Mouse (Mus musculus): ENCODE data around the gene Ice1. TPM values are rescaled to one million over a fixed set of nuclear protein-coding genes. Genes with fewer than 3 reads are reported as not detected.

Gene Ice1
- polyA plus RNA-seq (2012; rRNA removed): 82.5 and 84.8 TPM in 2 replicates

GRCm38 (mm10) chr13:70637282-70637661, at the start of gene Ice1:
Gene Ice1 (minus strand): TSS chr13:70637634.
- Histone ChIP-seq H3K27me3 (ENCODE audit: control insufficient read depth, insufficient read depth, low read length) (no peaks in the 10 kb centered on the region), H3K4me1 (ENCODE audit: control insufficient read depth, insufficient read depth, low read length) (peaks cover 6% of the 10 kb centered on the region), H3K27ac (ENCODE audit: insufficient read depth, low read length) (peak within 1 kb of the TSS; percentile 95), H3K4me3 (replicated peaks; ENCODE audit: insufficient read depth, low read depth, low read length) (peak within 1 kb of the TSS; percentile 85)
- TF ChIP-seq CTCF (IDR thresholded peaks at IDR 0.05; ENCODE audit: borderline replicate concordance, insufficient read depth, low read depth, low read length): no peak
- DNase-seq: no peak
- WGBS: under 1% methylated on average over 39 of the region's 39 CpGs

- Histone ChIP-seq H3K27me3 (ENCODE audit: control insufficient read depth, insufficient read depth, low read length) (no peaks in the 10 kb centered on the region), H3K4me3 (replicated peaks; ENCODE audit: insufficient read depth, low read depth, low read length) (no peak overlapping the region), H3K27ac (ENCODE audit: insufficient read depth, low read length) (no peak overlapping the region), H3K4me1 (ENCODE audit: control insufficient read depth, insufficient read depth, low read length) (no peaks in the 10 kb centered on the region)
- WGBS: 90% methylated on average over 5 of the region's 5 CpGs
- DNase-seq: no peak
- TF ChIP-seq POLR2A (IDR thresholded peaks at IDR 0.05; ENCODE audit: borderline replicate concordance, insufficient read depth, low read length): no peak
- no peak for TF ChIP-seq CTCF (IDR thresholded peaks at IDR 0.05; ENCODE audit: borderline replicate concordance, insufficient read depth, low read depth, low read length)
These were observed 48.4 kb upstream of the Ice1 start for GRCm38 (mm10) chr13:70685825-70686224.

GRCm38 (mm10) chr13:70684976-70685609, 47.7 kb upstream of the Ice1 start:
- no peak for TF ChIP-seq CTCF (IDR thresholded peaks at IDR 0.05; ENCODE audit: borderline replicate concordance, insufficient read depth, low read depth, low read length)
- TF ChIP-seq POLR2A (IDR thresholded peaks at IDR 0.05; ENCODE audit: borderline replicate concordance, insufficient read depth, low read length): no peak
- Histone ChIP-seq H3K27me3 (ENCODE audit: control insufficient read depth, insufficient read depth, low read length) (no peaks in the 10 kb centered on the region), H3K4me1 (ENCODE audit: control insufficient read depth, insufficient read depth, low read length) (no peaks in the 10 kb centered on the region), H3K27ac (ENCODE audit: insufficient read depth, low read length) (no peak overlapping the region), H3K4me3 (replicated peaks; ENCODE audit: insufficient read depth, low read depth, low read length) (no peak overlapping the region)
- 73% methylated on average over 7 of the region's 7 CpGs for WGBS
- no peak for DNase-seq

- no peak overlapping the region for H3K27ac ChIP-seq (ENCODE audit: insufficient read depth, low read length)
- DNase-seq: no peak
- H3K27me3 ChIP-seq (ENCODE audit: control insufficient read depth, insufficient read depth, low read length): no peaks in the 10 kb centered on the region
- H3K4me3 ChIP-seq (replicated peaks; ENCODE audit: insufficient read depth, low read depth, low read length): no peak overlapping the region
- no peak for TF ChIP-seq CTCF (IDR thresholded peaks at IDR 0.05; ENCODE audit: borderline replicate concordance, insufficient read depth, low read depth, low read length)
- TF ChIP-seq POLR2A (IDR thresholded peaks at IDR 0.05; ENCODE audit: borderline replicate concordance, insufficient read depth, low read length): no peak
- 89% methylated on average over 7 of the region's 7 CpGs for WGBS
- H3K4me1 ChIP-seq (ENCODE audit: control insufficient read depth, insufficient read depth, low read length): no peaks in the 10 kb centered on the region
These were observed 44.2 kb upstream of the Ice1 start for GRCm38 (mm10) chr13:70681411-70682183.

GRCm38 (mm10) chr13:70680316-70680715, 42.9 kb upstream of the Ice1 start:
- no peak for TF ChIP-seq POLR2A (IDR thresholded peaks at IDR 0.05; ENCODE audit: borderline replicate concordance, insufficient read depth, low read length)
- TF ChIP-seq CTCF (IDR thresholded peaks at IDR 0.05; ENCODE audit: borderline replicate concordance, insufficient read depth, low read depth, low read length): no peak

GRCm38 (mm10) chr13:70677689-70678088, 40.3 kb upstream of the Ice1 start:
- no peak overlapping the region for H3K4me3 ChIP-seq (replicated peaks; ENCODE audit: insufficient read depth, low read depth, low read length)
- no peak for DNase-seq
- H3K27me3 ChIP-seq (ENCODE audit: control insufficient read depth, insufficient read depth, low read length): no peaks in the 10 kb centered on the region
- TF ChIP-seq CTCF (IDR thresholded peaks at IDR 0.05; ENCODE audit: borderline replicate concordance, insufficient read depth, low read depth, low read length): no peak
- no peak for TF ChIP-seq POLR2A (IDR thresholded peaks at IDR 0.05; ENCODE audit: borderline replicate concordance, insufficient read depth, low read length)
- H3K4me1 ChIP-seq (ENCODE audit: control insufficient read depth, insufficient read depth, low read length): peaks cover 6% of the 10 kb centered on the region; the same call in 1 of the 2 replicates
- no peak overlapping the region for H3K27ac ChIP-seq (ENCODE audit: insufficient read depth, low read length)
- 91% methylated on average over 5 of the region's 5 CpGs for WGBS

More at GRCm38 (mm10) chr13:70680316-70680715, 42.9 kb upstream of the Ice1 start:
- H3K4me3 ChIP-seq (replicated peaks; ENCODE audit: insufficient read depth, low read depth, low read length): no peak overlapping the region
- H3K27me3 ChIP-seq (ENCODE audit: control insufficient read depth, insufficient read depth, low read length): no peaks in the 10 kb centered on the region
- no peak for DNase-seq
- whole genome bisulfite sequencing: 90% methylated on average over 3 of the region's 3 CpGs
- peaks cover 6% of the 10 kb centered on the region; the same call in 1 of the 2 replicates for H3K4me1 ChIP-seq (ENCODE audit: control insufficient read depth, insufficient read depth, low read length)
- no peak overlapping the region for H3K27ac ChIP-seq (ENCODE audit: insufficient read depth, low read length)

- H3K4me1 ChIP-seq (ENCODE audit: control insufficient read depth, insufficient read depth, low read length): peaks cover 6% of the 10 kb centered on the region; the same call in 1 of the 2 replicates
- WGBS: 43% methylated on average over 20 of the region's 20 CpGs
- H3K27me3 ChIP-seq (ENCODE audit: control insufficient read depth, insufficient read depth, low read length): no peaks in the 10 kb centered on the region
- no peak for DNase-seq
- TF ChIP-seq POLR2A (IDR thresholded peaks at IDR 0.05; ENCODE audit: borderline replicate concordance, insufficient read depth, low read length) (no peak), CTCF (IDR thresholded peaks at IDR 0.05; ENCODE audit: borderline replicate concordance, insufficient read depth, low read depth, low read length) (no peak)
- no peak overlapping the region for H3K27ac ChIP-seq (ENCODE audit: insufficient read depth, low read length)
- no peak overlapping the region for H3K4me3 ChIP-seq (replicated peaks; ENCODE audit: insufficient read depth, low read depth, low read length)
These were observed 39.1 kb upstream of the Ice1 start for GRCm38 (mm10) chr13:70676243-70677183.

Measured in cerebellum, adult 2 months (tissue).